Mouse (Mus musculus): ENCODE measurements around the gene Podn.

Podn gene

DNA sequence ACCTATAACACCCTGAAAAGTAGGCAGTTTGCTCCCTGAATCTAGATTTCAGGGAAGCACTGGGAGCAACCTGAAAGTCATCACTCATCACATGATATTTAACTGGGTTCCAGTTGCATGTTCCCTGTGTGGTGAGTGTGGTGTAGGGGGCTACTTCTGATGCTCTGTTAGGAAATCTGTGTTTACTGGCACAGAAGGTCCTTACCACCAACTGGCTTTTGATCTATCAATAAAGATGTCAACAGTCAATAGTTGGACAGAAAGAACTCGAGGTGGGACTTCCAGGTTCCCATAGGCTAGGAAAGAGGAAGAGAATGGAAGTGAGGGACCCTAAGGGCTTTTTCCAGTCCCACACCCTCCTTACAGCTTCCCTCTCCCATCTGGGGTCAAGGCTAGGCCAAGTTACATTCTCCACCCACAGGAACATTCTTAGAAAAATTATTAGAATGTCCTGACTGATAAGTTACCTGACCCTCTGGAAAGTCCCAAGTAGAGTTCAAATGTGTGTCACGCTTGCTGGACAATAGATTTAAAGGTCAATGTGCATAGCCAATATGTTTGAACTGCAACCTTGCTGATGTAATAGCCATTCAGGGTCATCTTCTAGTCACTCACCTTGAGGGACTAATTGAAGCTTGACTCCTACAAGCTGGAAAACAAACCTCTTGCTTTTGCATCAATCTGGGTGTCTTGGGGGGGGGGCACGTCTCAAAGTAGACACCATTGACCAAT is 18.9 kb downstream of the Podn start:
- DNase-seq: no peak

DNA sequence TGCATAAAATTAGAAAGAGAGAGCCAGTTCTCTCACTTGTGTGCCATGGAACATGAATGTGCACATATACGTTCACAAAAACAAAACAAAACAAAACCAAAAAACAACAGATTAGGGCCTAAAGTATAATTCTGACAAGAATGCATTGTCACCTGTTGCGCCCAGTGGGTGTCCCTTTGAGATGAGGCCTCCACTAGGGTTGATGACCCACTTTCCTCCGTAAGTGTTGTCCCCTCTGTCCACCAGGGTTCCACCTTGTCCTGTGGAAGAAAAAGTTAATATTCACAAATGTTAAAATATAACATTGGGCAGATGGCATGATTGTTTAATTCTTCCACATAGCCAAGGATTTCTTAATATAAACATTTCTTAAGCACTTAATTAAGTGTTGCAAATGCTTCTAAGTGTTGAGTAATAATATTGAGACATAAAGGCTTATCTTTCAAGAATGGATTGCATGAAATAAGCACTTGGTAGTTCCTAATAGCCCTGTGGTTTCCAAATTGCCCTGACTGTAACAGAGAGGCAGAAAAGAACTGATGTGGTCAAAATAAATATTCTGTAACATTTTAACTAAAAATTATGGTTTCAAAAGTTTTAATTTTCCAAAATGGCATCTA is 21.9 kb downstream of the Podn start:
- DNase-seq: no peak

DNA sequence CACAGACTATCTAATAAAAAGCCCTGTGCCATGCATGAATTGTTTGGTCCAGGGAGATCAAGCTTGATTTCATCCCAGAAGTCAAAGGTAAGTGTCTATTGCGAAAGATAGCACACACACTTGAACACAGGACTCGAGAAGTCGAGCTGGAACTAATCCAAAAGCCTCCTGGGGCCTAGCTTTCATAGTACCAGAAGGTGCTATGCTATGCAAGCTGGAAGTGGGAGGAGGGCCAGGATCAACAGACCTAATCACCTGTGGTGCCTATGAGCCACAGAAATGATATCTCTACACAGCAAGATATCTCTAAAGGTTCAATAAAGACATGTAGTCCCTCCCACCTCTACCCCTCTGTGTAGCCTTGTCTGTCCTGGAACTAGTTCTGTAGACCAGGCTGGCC is 24.2 kb downstream of the Podn start:
- DNase-seq: no peak

GRCm38 (mm10) chr4:108071235-108071901 is 24.9 kb downstream of the Podn start:
- peak; percentile 99 for DNase-seq

- no peak for DNase-seq
Measured at GRCm38 (mm10) chr4:108070723-108071122, 25.5 kb downstream of the Podn start.

DNA sequence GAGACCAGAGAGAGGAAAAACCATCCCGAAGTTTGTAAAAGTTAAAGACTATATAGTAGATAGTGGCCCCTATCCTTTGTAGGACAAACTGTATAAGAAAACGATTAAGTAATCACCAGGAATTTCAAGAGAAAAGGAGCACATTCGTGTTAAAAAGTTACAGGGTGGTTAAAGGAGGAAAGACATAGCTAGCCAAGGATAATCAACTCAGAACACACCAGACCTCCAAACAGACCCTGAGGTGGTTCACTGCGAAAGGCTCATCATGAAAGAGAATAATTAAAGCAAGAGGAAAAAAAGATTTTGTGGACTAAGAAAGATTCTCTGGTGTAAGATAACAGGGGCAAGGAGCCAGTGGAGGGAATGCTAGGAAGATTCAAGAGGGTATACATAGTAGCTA is 26.0 kb downstream of the Podn start:
- DNase-seq: no peak

DNA sequence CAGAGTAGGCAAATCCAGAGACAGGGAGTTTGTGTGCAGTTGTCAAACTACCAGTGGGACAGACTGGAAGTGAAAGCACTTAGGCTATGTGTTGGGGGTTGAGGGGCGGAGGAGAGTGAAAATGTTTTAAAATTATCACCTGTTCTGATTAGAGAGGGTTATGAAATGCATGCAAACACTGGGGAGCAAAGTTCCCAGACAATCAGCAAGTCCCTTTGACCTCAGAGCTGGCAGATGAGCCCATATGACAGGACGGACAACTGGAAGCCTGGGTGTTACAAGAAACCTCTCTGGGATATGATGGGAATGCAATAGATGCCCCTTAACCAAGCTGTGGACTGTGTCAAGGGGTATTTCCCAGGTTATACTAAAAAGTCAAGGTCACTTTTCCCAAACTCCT is 28.2 kb downstream of the Podn start:
- DNase-seq: no peak

DNA sequence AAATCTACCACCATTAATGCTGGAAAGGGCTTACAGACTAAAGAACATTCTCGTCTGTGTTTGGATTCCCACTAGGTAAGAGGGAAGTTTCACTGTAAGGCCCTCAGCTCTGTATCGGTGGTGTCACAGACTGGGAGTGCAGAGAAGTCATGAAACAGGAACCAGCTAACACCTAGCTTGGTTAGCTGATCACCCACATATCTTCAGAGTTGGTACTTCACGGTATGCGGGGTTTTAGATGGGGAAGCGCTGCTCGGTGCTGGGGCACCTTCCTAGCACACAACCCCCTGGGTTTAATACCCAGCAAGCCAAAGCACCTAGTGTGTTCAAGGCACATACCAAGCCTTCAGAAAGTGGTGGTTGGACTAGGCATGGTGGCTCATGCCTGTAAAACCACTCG is 29.0 kb downstream of the Podn start:
- no peak for DNase-seq

GRCm38 (mm10) chr4:108066569-108066968 is 29.7 kb downstream of the Podn start:
- no peak for DNase-seq

DNA sequence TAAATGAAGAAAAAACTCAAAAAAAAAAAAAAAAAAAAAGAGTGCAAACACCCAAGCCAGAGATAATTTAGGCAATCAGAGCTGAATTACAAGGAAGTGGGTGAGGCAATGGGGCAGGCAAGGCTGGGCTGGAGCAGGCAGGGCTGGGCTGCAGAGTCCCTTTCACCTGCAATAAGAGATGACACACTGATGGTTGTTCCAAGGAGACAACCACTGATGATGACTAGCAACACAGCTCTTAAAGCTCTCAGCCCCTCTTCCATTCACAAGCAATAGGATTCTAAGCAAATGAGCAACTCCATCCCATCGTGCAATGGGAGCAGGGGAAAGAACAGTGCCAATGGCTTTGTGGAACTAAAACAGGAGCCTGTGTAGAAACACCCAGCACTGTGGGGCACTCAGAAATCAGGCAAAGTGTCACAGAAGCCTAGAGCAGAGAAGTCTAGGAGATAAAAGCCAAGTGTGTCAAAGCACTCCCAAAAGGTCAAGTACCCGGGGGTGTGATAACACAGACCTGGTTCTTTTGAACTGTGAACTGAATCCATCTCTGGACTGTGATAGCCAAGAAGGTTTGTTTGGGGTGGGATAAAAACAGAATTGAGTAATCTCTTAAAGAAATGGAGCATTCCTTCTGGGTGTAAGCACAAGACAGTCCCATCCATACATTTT is 30.9 kb downstream of the Podn start:
- DNase-seq: no peak

- DNase-seq: no peak
Measured at GRCm38 (mm10) chr4:108063616-108064015, 32.6 kb downstream of the Podn start.

- DNase-seq: no peak
Measured at GRCm38 (mm10) chr4:108062524-108062923, 33.7 kb downstream of the Podn start.

DNA sequence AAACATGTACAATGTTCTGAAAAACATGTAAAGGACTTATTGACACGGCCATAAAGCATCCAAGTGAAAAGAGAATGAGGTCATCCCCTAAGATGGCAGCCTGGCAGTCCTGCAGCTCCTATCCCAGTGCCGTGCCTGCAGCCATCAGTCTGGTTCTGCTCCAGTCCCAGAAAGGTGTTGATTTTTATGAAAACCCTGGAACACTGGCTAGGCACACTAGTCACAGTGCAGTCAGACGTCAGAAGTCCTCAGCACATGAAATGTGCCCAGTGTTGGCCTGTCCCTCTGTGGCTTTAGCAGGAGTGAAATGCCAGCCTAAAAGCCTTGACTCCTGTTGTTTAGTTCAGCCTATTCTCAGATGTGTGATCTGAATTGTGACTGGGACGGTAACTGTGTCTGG is 35.5 kb downstream of the Podn start:
- DNase-seq: no peak

GRCm38 (mm10) chr4:108059601-108060379 is 36.5 kb downstream of the Podn start:
- no peak for DNase-seq

- no peak for DNase-seq
Measured at GRCm38 (mm10) chr4:108058166-108058565, 38.1 kb downstream of the Podn start.

DNA sequence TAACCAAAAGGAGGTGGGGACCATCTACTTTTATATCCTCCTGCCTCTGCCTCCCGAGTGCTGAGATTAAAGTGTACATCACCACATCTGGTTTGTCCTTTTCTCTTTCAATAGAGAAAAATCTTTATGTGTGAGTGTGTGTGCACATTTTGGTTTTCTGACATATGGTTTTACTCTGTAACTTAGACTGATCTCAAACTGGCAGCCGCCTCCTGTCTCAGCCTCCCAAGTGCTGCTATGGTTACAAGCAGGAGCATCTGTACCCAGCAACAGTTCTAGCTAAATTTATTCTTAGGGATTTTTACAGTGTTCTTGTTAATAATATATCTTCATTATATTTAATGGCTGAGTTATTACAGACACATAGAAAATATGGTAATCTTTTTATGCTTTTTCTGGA is 39.0 kb downstream of the Podn start:
- DNase-seq: no peak

DNA sequence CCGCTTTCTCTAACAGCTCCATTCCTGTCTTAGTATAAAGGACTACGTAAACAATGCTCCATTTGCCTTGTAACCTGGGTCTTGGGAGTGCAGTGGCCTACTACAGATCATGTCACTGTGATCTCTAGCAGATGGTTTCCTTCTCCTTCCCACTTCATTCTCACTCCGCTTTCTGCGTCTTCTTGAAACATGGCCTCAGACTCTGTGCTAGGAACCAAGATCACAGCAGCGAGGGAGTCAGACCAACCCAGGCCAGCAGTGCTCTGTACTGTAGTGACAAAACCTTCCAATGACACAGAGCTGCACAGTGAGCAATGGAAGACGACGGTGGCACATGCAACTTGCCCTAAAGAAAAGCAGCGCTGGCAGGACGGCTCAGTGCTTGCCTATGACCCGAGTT is 40.4 kb downstream of the Podn start:
- DNase-seq: no peak

DNA sequence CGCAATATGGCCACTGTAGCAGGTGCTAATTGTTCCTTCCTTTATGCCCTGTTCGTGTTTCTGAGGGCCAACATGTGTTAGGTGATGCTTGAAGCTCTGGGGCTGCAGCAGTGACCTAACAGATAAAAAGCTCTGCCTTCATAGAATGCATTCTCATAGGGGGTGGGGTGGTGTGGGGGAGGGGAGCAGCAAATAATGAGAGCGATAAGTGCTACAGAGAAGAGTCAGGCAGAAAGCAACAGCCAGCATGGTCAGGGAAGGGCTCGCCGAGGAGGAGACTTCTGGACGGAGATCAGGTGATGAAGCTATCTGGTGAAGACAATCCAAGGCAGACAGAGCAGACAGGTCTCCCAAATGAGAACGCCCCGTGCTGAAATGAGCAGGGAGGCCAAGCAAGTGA is 43.6 kb downstream of the Podn start:
- DNase-seq: no peak

DNA sequence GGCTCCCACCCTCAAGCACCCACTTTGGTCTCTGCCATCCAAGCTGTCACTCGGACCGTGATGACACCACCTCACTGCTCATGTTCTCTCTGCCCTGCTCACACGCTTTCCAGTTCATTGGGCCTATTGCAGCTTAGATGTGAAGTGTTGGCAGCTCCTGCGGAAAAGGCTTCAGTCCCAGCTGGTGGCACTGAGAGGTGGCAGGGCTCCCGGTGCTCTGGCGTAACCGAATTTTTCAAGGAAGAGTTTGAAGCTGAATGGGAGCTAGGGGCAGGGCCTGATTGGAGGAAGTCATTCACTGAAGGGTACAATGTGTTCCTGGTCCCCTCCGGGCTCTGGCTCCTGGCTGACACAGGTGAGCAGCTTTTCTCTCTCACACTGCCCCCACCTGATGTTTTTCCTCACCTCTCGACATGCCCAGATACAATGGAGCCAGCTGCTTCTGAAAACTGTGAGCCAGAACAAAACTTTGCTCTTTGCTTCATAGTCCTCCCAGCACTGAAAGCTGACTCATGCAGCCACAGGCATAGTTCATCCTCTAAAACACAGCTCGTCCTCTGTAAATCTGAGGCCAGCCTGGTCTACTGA is 44.5 kb downstream of the Podn start:
- DNase-seq: no peak

GRCm38 (mm10) chr4:108046136-108046535 is 50.1 kb downstream of the Podn start:
- no peak for DNase-seq

- peak; percentile 47 for DNase-seq
Measured at GRCm38 (mm10) chr4:108045136-108046107, 50.8 kb downstream of the Podn start.
